ENCODE assay signal across 8 mouse cellular contexts in genomic region chr14:21983950-21984730, GRCm38 (mm10). TPM values are rescaled to one million over a fixed set of nuclear protein-coding genes. Genes with fewer than 3 reads are reported as not detected.
DNase-seq lines count a peak whose midpoint lies in the region; ATAC-seq lines count a peak whose summit lies in the region.

No protein-coding gene starts in this region.

- ATAC-seq in hindbrain, embryonic 11.5 days (ENCODE audit: low FRiP score): no peak

- peak overlapping the region; percentile 77 for H3K4me3 ChIP-seq in heart, embryonic 10.5 days
- H3K4me3 ChIP-seq in hindbrain, embryonic 11.5 days (ENCODE audit: low read depth, low read length): peak overlapping the region; percentile 94
- peak overlapping the region; percentile 77 for H3K4me3 ChIP-seq in midbrain, embryonic 10.5 days

- H3K27me3 ChIP-seq in heart, embryonic 10.5 days (ENCODE audit: insufficient read depth, poor library complexity, severe bottlenecking): peaks cover 46% of the 10 kb centered on the region
- 0 out of 2 replicates have a peak, but pooled peaks cover 3% of the 10 kb centered on the region for H3K27me3 ChIP-seq in hindbrain, embryonic 11.5 days (ENCODE audit: control insufficient read depth, insufficient read depth, low read length)
- H3K27me3 ChIP-seq in midbrain, embryonic 10.5 days (ENCODE audit: low read depth, poor library complexity, severe bottlenecking): peaks cover 48% of the 10 kb centered on the region

- peak overlapping the region; percentile 98 for H3K9ac ChIP-seq in hindbrain, embryonic 11.5 days (ENCODE audit: low read depth, low read length)

- no peak for DNase-seq in heart, embryonic 10.5 days (ENCODE audit: low spot score)
- DNase-seq in heart, adult 9 months (ENCODE audit: low spot score in 2 of 2): no peak
- DNase-seq in NIH3T3 (ENCODE audit: low read depth): peak; percentile 6
- peak; percentile 49 for DNase-seq in hindbrain, embryonic 11.5 days (ENCODE audit: low spot score)
- DNase-seq in midbrain, embryonic 10.5 days (ENCODE audit: low spot score): no peak
- no peak for DNase-seq in adrenal gland, postnatal 25 days
- no peak for DNase-seq in urinary bladder, adult 18-20 months (ENCODE audit: low spot score in 2 of 2)
- DNase-seq in gastrocnemius, postnatal 14 days: no peak

- H3K4me2 ChIP-seq in hindbrain, embryonic 11.5 days (replicated peaks; ENCODE audit: low read depth, low read length): peak overlapping the region; percentile 85

- peaks cover 10% of the 10 kb centered on the region; the same call in 1 of the 2 replicates for H3K36me3 ChIP-seq in heart, embryonic 10.5 days
- H3K36me3 ChIP-seq in hindbrain, embryonic 11.5 days (ENCODE audit: control insufficient read depth, insufficient read depth, low read length): 0 out of 2 replicates have a peak, but pooled peaks cover 4% of the 10 kb centered on the region
- peaks cover 20% of the 10 kb centered on the region for H3K36me3 ChIP-seq in midbrain, embryonic 10.5 days

- 7% methylated on average over 18 of the region's 18 CpGs for WGBS in heart, embryonic 10.5 days
- WGBS in hindbrain, embryonic 11.5 days: 2% methylated on average over 18 of the region's 18 CpGs
- WGBS in midbrain, embryonic 10.5 days: 2% methylated on average over 18 of the region's 18 CpGs

- no peaks in the 10 kb centered on the region for H3K9me3 ChIP-seq in heart, embryonic 10.5 days
- H3K9me3 ChIP-seq in hindbrain, embryonic 11.5 days (ENCODE audit: control insufficient read depth, low read length): no peaks in the 10 kb centered on the region
- no peaks in the 10 kb centered on the region for H3K9me3 ChIP-seq in midbrain, embryonic 10.5 days (replicated peaks)

- peaks cover 48% of the 10 kb centered on the region for H3K4me1 ChIP-seq in heart, embryonic 10.5 days
- H3K4me1 ChIP-seq in hindbrain, embryonic 11.5 days (replicated peaks; ENCODE audit: control insufficient read depth, insufficient read depth, low read length): no peaks in the 10 kb centered on the region; the same call in 1 of the 2 replicates
- peaks cover 52% of the 10 kb centered on the region for H3K4me1 ChIP-seq in midbrain, embryonic 10.5 days

- peak overlapping the region; percentile 88 for H3K27ac ChIP-seq in heart, embryonic 10.5 days
- H3K27ac ChIP-seq in hindbrain, embryonic 11.5 days (ENCODE audit: low read depth, low read length): peak overlapping the region; percentile 100
- peak overlapping the region; percentile 98 for H3K27ac ChIP-seq in midbrain, embryonic 10.5 days (replicated peaks)

- intact Hi-C loops in gastrocnemius, postnatal 14 days (cut with DNase I; ENCODE audit: low total_unique reads): loop anchor here (10.0 kb wide), 2 partner anchors 821 to 1061 kb away; no protein-coding TSS in a partner anchor

RNA-seq across cellular contexts. Expression of gene Zfp503, which starts 5.3 kb away (rescaled TPM):
- 3.2 and 13.4 TPM in 2 replicates for polyA plus RNA-seq in heart, embryonic 10.5 days (2016; fragmentation: Nextera tagmentation; extraction: Ambion mirVana)
- 11.8 and 15.4 TPM in 2 replicates for polyA plus RNA-seq in hindbrain, embryonic 11.5 days (2014; fragmentation: Nextera tagmentation; extraction: Ambion mirVana)
- 11.2 and 13.0 TPM in 2 replicates for polyA plus RNA-seq in midbrain, embryonic 10.5 days (2016; fragmentation: Nextera tagmentation; extraction: Ambion mirVana)
- 27.5 and 33.3 TPM in 2 replicates for total RNA-seq in adrenal gland, postnatal 25 days (2021)
- total RNA-seq in gastrocnemius, postnatal 14 days (2021): 1 to 10 TPM; 7.2 to 9.7 TPM

RNA-seq across cellular contexts. Expression of gene Lrmda, which starts 35.4 kb away (rescaled TPM):
- polyA plus RNA-seq in heart, embryonic 10.5 days (2016; fragmentation: Nextera tagmentation; extraction: Ambion mirVana): 0.60 and 1.1 TPM in 2 replicates
- polyA plus RNA-seq in hindbrain, embryonic 11.5 days (2014; fragmentation: Nextera tagmentation; extraction: Ambion mirVana): 0.20 and 0.91 TPM in 2 replicates
- 0.38 TPM in 1 of 2 replicates, not detected in the other for polyA plus RNA-seq in midbrain, embryonic 10.5 days (2016; fragmentation: Nextera tagmentation; extraction: Ambion mirVana)
- total RNA-seq in adrenal gland, postnatal 25 days (2021): 5.0 and 5.6 TPM in 2 replicates
- 1 to 10 TPM; 1.6 to 1.7 TPM for total RNA-seq in gastrocnemius, postnatal 14 days (2021)

Comparison
In these comparisons a context has a peak if more than half of its experiments do, and no peak if none do; other contexts are left out.
1. DNase-seq: peak in NIH3T3 (single experiment) and hindbrain, embryonic 11.5 days (single experiment); none in heart, embryonic 10.5 days (single experiment), heart, adult 9 months (0 of 2), midbrain, embryonic 10.5 days (single experiment), adrenal gland, postnatal 25 days (single experiment), urinary bladder, adult 18-20 months (0 of 2) and gastrocnemius, postnatal 14 days (single experiment).
2. Peak in every context shown above with its lines, with median percentiles within 50 percentile points of each other: H3K27ac ChIP-seq and H3K4me3 ChIP-seq.